In genomic region chr17:30114761-30115160, GRCm38 (mm10) we compare ENCODE assay signal across 9 mouse cellular contexts.
DNase-seq lines count a peak whose midpoint lies in the region; ATAC-seq lines count a peak whose summit lies in the region.
"Had no signal": no experiment of that assay in that cellular context is flagged by ENCODE, and none has a peak within 500 bp of the region (broad histone marks: within the 10 kb centered on the region; RNA-seq: fewer than 3 reads in every experiment).

No protein-coding gene starts in this region.

- H3K27me3 ChIP-seq in limb, embryonic 11.5 days (ENCODE audit: control insufficient read depth, insufficient read depth, low read length): no peaks in the 10 kb centered on the region
- H3K27me3 ChIP-seq in limb, embryonic 10.5 days (ENCODE audit: low read depth, poor library complexity, severe bottlenecking): no peaks in the 10 kb centered on the region
- H3K27me3 ChIP-seq in hindbrain, embryonic 12.5 days: no peaks in the 10 kb centered on the region

- H3K9me3 ChIP-seq in limb, embryonic 11.5 days (ENCODE audit: control insufficient read depth, low read length): no peaks in the 10 kb centered on the region
- no peaks in the 10 kb centered on the region for H3K9me3 ChIP-seq in limb, embryonic 10.5 days (replicated peaks)
- H3K9me3 ChIP-seq in hindbrain, embryonic 12.5 days (replicated peaks): no peaks in the 10 kb centered on the region
- H3K9me3 ChIP-seq: G1E had no signal

- H3K36me3 ChIP-seq in limb, embryonic 11.5 days (ENCODE audit: control insufficient read depth, insufficient read depth, low read length): no peaks in the 10 kb centered on the region
- peaks cover 12% of the 10 kb centered on the region for H3K36me3 ChIP-seq in limb, embryonic 10.5 days
- H3K36me3 ChIP-seq in hindbrain, embryonic 12.5 days: 0 out of 2 replicates have a peak, but pooled peaks cover 4% of the 10 kb centered on the region

- H3K4me1 ChIP-seq in limb, embryonic 11.5 days (ENCODE audit: control insufficient read depth, insufficient read depth, low read length): 0 out of 2 replicates have a peak, but pooled peaks cover 2% of the 10 kb centered on the region
- H3K4me1 ChIP-seq in limb, embryonic 10.5 days: peaks cover 10% of the 10 kb centered on the region
- H3K4me1 ChIP-seq in hindbrain, embryonic 12.5 days: peaks cover 29% of the 10 kb centered on the region

- 82% methylated on average over 3 of the region's 3 CpGs for WGBS in limb, embryonic 11.5 days
- WGBS in limb, embryonic 10.5 days: 86% methylated on average over 3 of the region's 3 CpGs
- WGBS in hindbrain, embryonic 12.5 days: 82% methylated on average over 3 of the region's 3 CpGs

- peak; percentile 31 for DNase-seq in cerebellum, adult 8-10 months
- DNase-seq in cerebellum, adult 11 months: no peak
- peak; percentile 41 for DNase-seq in limb, embryonic 11.5 days (ENCODE audit: low spot score)
- DNase-seq in limb, embryonic 10.5 days (ENCODE audit: low spot score): no peak
- DNase-seq in adrenal gland, postnatal 36 days: peak; percentile 58 to 70
- DNase-seq in lung, postnatal 14 days: peak; percentile 74

- H3K4me3 ChIP-seq in limb, embryonic 11.5 days (ENCODE audit: low read depth, low read length): no peak overlapping the region
- H3K4me3 ChIP-seq in limb, embryonic 10.5 days: no peak overlapping the region
- no peak overlapping the region for H3K4me3 ChIP-seq in hindbrain, embryonic 12.5 days

- H3K9ac ChIP-seq in limb, embryonic 11.5 days (ENCODE audit: low read length): no peak overlapping the region
- H3K9ac ChIP-seq in hindbrain, embryonic 12.5 days: no peak overlapping the region

- H3K27ac ChIP-seq in limb, embryonic 11.5 days (replicated peaks; ENCODE audit: low read depth, low read length): no peak overlapping the region
- H3K27ac ChIP-seq in limb, embryonic 10.5 days: no peak overlapping the region
- no peak overlapping the region for H3K27ac ChIP-seq in hindbrain, embryonic 12.5 days

- no peak overlapping the region for H3K4me2 ChIP-seq in limb, embryonic 11.5 days (ENCODE audit: low read depth, severe bottlenecking)
- H3K4me2 ChIP-seq in hindbrain, embryonic 12.5 days (replicated peaks): no peak overlapping the region

- no peak for ATAC-seq in limb, embryonic 11.5 days (ENCODE audit: insufficient number of reproducible peaks, low FRiP score, low TSS enrichment, low read depth)
- no peak for ATAC-seq in granulocyte monocyte progenitor cell, adult 5-6 weeks (replicated peaks; ENCODE audit: poor library complexity, severe bottlenecking)
- no peak for ATAC-seq in hindbrain, embryonic 12.5 days (ENCODE audit: low FRiP score)

Comparison
In these comparisons a context has a peak if more than half of its experiments do, and no peak if none do; other contexts are left out.
1. DNase-seq: peak in cerebellum, adult 8-10 months (single experiment), limb, embryonic 11.5 days (single experiment), adrenal gland, postnatal 36 days (2 of 2) and lung, postnatal 14 days (single experiment); none in cerebellum, adult 11 months (single experiment) and limb, embryonic 10.5 days (single experiment).